Mouse (Mus musculus) heart, postnatal 25 days (tissue): ENCODE measurements at regions not wholly inside any gene's neighbourhood (a gene's known extent, or its start where the extent isn't known, plus 50 kb on each side); places are given as distances from the start of the nearest gene placed in this dataset.

Source experiments
- DNase-seq: peaks from one replicate; pipeline ENCODE4 v3.0.0; 2022; ENCODE audit warnings: low spot score
- intact Hi-C: fragments of 180-260 bp; cut with DNase I; formaldehyde crosslinking; loops from one replicate; pipeline ENCODE4 v1.15.1; 2025

DNA sequence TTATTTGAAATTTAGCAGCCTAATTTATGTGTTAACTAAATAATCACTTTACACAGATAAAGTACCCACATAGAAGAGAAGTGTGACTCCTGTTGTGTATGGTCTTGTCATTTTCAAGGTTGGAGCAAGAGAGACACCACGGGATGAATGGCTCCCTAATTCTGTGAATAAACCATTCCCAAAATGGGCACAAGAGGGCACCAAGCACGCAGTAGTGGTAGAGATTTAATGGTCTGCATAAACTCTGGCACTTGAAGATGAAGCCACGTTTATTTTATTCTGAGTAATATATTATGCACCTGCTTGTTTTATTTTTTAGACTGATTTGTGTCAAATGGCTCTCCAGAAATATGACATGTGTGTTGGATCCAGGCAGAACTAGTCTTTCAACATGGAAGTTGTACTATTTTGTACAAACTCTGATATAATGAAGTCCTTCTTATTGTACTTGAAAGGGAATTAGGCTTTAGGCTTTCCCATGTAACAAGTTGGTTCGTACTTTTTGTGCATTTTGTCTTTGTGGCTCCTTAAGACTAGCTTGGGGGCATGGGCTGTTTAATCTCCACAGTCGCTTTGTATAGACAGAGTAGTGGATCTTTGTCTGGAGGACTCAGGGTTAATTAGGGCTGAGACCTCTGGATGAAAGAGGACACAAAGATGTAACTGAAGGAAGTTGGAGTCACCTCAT, 480.8 kb downstream of the Plcl1 start:
- intact Hi-C loops, result loop anchor here (2.0 to 5.0 kb wide), 2 partner anchors 1318 to 1506 kb away; no protein-coding TSS in a partner anchor
- DNase-seq, result no peak

DNA sequence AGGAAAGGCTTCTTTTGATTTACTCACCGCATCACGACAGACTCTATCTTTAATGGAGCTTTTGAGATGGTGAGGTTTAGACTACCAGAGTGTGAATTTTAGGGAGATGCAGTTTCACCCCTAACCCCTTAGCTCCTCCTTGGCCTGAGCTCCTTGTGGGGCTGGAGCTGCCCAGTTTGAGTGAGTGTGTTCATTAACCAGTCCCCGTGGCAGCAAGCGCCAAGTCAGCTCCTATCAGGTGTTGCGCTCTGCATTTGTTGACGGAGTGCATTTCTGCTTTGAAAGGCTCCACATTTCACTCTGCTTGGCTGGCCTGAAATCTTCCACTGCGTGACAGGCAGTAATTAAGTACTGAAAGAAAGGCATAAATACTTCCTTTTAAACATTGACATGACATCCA, 481.7 kb downstream of the Plcl1 start:
- no peak for DNase-seq
- intact Hi-C loops, result loop anchor here (2.0 to 5.0 kb wide), 2 partner anchors 1317 to 1505 kb away; no protein-coding TSS in a partner anchor

DNA sequence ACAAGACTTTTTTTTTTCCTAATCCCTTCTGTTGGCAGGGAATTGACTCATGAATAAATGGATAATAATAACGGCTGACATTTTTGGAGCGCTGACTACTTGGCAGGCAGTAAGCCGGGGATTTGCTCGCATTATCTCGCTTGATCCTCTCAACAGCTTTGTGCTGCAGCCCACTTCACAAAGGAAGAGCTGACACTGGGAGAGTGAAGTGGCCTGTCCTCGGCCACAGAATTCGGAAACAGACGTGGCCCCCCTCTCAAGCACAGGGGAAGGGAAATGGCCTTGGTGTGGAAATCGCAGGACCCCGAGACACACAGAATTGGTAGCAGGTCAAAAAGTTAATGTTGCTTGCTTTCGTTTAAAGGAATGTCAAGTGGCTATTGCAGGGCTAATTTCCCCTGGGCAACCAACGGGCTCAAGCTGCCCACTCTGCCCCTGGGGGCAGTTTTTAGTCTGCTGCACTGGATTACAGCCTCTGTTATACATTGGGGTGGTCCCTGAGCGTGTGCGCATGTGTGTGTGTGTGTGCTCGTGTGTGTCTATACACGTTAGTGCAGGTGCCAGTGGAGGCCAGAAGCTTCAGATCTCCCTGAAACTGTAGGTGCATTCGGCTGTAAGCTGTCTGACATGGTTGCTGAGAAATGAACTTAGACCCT, 483.1 kb downstream of the Plcl1 start:
- DNase-seq, result no peak
- intact Hi-C loops, result loop anchor here (5.0 kb wide), 1 partner anchor 1503 kb away; no protein-coding TSS in a partner anchor

DNA sequence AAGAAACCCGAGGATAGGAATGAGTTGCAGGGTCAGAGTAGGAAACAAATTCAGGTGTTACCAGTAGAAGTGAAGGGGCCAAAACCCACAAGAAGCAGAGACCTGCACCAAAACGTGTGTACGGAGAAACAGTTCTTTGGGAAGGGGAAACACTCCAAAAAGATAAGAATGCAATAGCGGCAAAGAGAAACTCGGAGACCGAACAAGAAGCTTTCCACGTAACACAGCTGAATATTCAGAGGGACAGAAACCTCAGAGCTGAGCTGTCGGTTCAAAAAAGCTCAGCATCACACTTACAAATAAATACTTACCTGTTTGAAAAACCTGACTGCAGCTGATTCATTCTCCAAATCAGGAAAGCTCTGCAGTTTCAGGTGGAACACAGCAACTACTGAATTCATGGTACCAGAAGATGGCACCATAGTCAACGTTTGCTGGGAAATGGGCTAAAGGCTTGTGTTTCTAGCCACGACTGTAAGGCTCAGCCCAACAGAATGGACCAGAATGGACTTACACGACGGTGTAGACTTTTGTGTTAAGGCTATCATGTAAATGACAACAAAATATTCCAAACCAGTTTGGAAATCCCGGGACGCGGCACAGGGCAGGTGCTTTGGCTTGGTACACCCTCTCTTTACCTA, 484.9 kb downstream of the Plcl1 start:
- intact Hi-C loops, result loop anchor here (5.0 kb wide), 1 partner anchor 1087 kb away; the partner anchor contains the start of gene Satb2
- DNase-seq, result no peak

DNA sequence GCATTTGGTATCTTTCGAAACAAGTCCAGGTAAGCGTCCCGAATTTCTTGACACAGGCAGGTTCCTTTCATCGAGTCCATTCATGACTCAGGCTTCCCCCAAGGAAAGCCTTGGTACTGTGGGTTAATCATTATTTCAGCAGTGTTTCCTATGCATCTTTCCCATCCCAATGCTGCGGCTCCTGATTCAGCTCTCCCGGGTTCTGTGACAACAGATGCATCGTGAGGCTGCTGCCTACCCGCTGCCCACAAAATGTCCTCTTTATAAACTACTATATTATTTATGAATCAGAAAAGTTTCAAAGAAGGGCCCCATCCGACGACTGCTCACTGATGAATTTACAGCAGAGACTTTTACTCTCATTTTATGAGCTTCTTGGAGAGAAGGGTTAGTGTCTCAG, 486.2 kb downstream of the Plcl1 start:
- intact Hi-C loops, result loop anchor here (5.0 kb wide), 1 partner anchor 1085 kb away; the partner anchor contains the start of gene Satb2
- no peak for DNase-seq

DNA sequence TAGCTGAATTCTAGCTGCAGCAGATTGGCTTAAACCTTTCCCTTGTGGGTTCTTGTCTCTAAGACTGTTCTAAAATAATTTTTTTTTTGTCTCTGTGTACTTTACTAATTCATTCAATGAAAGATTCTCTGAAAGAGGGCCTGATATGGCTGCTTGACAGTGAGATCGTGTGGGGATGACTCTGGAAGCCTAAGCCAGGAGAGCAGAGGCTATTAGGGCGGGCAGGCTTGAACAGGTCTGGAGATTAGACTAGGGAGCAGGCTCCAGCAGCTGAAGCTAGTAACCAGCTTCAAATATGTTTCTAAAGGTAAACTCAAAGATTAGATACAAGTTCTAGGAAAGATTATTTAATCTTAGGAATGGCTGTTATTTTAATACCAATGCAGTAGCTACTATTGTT, 491.9 kb downstream of the Plcl1 start:
- intact Hi-C loops, result no loop called here
- DNase-seq, result no peak

DNA sequence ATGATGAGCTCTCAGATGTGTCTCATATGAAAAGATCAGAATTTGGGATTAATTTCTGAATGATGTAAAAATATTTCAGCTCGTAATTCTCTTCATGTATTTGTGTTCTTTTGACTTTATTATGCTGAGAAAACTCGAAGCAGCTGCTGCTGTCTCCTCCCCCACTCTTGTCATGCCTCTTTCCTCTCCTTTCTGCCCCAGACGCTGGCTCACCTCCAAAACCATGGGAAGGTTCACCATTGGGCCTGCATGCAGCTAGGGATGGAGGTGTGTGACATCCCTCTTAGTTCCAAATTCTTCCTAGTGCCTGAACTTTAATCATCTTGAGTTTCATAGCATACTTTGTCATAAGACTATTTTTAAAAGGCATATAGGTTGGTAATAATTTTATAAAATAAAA, 492.3 kb downstream of the Plcl1 start:
- DNase-seq, result no peak
- intact Hi-C loops, result no loop called here

DNA sequence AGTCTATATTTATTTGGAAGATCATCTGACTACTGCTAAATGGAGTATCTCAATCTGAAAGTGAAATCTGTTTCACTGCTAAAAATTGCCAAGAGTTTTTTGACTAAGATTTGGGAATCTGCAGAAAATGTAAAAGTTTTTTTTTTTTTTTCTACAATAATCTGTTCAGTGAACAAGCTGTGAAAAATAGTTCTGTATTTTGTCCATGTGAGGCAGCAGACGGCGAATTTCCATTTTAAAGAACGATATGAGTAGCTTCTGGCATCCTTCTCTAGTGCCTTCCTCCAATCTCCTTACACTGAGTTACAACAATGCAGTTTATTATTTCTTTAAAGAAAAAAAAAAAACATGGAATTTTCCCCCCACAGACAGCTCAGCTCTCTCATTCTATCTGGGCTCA, 494.3 kb downstream of the Plcl1 start:
- DNase-seq, result no peak
- intact Hi-C loops, result no loop called here

DNA sequence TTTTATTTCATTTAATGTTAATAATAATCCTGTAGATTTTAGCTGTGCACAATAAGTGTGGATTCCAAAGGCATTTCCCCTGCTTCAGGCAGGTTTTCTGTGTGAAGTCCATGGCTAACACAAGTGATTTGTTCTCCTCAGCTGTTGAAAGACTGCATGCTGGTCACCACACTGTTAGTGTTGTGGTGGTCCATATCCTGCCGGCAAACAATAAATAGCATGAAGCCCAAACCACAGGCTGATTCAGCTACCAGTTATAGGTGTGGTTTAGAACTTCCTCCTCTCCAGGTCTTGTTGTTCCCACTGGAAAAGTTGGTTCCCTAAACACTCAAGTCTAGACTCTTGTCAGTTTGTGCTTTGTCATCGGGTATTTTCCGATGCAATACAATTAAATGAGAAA, 497.5 kb downstream of the Plcl1 start:
- no peak for DNase-seq
- intact Hi-C loops, result no loop called here

DNA sequence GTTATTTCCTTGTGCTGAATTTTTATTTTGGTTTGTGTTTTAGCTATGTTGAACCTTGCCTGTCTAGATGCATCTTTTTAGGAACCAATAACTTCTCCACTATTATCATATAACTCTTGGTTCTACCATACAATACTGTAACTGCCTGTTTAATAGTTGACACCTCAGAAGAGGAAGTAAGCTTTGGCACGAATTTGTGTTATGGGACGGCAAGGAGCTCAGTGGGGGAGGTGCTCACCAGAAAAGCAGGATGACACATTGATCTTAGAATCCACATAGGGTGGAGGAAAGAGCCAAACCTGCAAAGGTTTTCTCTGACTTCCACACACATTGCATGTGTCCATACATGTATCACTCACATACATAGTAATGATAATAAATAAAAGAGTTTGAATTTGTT, 498.9 kb downstream of the Plcl1 start:
- intact Hi-C loops, result no loop called here

DNA sequence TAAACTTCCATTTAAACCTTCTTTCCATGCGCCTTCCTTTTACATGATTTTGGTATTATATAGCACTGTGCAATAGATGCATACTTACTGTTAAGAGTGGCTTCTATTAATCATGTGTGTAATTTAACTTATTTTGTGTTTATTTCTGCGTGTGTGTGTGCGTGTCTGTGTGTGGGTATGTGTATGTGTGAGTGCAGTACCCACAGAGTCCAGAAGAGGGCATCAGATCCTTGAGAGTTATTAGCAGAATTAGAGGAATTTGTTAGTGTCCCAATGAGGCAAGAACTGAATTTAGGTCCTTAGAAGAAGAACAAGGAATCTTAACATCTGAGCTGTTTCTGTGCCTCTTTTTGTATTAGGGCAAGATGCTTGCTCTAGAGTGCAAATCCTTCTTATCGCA, 499.5 kb downstream of the Plcl1 start:
- intact Hi-C loops, result no loop called here
- DNase-seq, result no peak

More for the DNA sequence above, 498.9 kb downstream of the Plcl1 start:
- DNase-seq, result no peak

DNA sequence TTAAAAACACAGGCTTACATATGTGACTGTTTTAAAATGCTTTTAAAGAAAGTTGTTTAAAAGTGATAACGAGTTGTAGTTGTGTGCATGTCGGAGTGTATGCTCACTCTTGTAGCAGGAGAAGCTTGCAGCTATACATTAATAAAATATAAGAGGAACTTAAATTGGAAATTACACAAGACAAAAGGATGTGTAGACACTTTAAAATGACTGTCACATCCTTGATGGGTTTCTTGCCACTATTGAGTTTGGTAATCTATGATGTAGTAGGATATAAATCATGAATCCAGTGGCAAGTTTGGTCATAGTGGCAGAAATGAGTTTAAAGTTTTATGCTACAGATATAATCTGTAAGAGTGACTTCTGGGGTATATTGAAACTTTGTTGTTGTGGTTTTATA, 504.3 kb downstream of the Plcl1 start:
- intact Hi-C loops, result no loop called here

DNA sequence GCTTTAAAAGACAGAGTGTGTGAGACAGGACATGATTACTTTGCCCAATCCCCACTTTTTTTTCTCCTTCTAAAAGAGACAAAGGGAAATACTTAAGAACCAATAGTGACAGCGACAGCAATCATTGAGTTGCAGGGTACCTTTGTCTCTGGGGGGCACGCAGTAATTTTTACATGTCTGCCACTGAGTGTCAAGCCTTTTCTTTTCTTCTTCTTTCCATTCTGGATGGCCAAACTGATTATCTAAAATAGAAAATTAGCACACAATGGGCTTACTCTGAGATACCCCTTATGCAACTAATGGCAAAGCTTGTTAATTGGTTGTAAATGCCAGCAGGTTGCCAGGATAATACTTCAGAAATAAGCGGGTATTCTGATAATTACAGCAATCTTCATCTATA, 508.6 kb downstream of the Plcl1 start:
- intact Hi-C loops, result no loop called here
- no peak for DNase-seq

More for the DNA sequence above, 504.3 kb downstream of the Plcl1 start:
- no peak for DNase-seq

DNA sequence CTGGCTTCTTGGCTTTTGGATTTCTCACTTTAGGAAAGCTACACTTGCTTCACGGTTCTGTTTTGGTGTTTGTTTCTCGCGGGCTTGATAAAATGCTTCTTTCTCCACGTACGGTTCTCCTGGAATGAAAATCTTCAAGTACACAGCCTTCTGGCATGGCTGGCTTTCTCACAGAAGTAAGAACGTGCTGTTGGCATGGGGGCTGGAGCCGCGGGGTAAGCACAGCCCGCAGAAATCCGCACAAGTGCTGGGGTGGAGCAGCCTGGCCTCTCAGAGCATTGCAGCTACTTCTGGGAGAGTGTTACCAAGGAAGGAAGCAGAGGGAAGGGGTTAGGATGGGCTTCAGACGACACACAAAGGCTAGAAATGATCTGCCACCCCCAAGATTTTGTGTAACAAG, 510.2 kb downstream of the Plcl1 start:
- no peak for DNase-seq
- intact Hi-C loops, result no loop called here

DNA sequence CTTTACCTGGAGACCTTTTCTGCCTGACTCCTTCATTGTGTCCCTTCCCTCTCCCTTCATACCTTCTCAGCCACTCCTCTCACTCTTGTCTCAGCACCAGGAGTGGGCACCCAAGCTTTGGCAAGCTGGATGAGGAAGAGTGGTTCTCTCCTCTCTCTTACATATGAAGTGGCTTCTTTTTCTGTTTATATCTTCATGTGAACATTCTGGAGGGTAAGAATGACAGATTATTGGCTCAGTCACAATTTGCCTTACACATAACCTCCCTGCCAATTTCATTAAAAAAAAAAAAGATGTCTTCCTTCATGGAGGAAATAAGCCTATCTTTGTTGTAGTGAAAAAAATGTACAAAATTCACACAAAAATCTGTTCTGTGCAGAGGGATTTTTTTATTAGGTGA, 513.8 kb downstream of the Plcl1 start:
- intact Hi-C loops, result no loop called here
- no peak for DNase-seq

DNA sequence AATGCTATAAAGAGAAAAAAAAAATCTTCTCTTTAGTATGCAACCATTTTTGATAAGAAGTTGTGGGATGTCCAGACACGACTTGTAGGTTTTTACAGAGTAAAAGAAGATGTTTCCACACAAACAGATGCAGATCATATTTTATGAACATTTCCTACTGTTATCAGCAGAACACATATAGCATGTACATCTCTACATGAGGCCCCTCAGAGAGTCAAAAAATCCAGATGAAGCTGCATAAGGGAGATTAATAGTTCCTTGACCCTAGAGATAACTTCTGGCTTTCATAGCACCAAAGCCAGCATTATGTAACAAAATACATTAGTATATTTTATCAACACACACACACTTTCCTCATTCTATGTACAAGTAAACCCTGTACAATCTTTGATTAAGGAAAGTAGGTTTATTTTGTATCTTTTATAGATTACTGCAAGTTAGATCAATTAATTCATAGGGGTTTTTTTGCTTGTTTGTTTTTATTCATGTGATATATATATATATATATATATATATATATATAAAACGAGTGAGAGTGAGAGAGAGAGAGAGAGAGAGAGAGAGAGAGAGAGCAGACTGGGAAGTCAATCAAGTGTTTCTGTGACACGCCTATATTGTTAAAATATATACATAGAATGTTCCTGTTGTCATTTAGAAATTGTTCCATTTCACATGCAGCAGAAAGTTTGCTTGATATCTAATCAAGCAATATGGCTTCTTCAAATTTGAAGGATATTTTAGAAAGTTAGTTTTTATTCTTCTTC, 541.2 kb downstream of the Plcl1 start:
- intact Hi-C loops, result no loop called here
- DNase-seq, result no peak

DNA sequence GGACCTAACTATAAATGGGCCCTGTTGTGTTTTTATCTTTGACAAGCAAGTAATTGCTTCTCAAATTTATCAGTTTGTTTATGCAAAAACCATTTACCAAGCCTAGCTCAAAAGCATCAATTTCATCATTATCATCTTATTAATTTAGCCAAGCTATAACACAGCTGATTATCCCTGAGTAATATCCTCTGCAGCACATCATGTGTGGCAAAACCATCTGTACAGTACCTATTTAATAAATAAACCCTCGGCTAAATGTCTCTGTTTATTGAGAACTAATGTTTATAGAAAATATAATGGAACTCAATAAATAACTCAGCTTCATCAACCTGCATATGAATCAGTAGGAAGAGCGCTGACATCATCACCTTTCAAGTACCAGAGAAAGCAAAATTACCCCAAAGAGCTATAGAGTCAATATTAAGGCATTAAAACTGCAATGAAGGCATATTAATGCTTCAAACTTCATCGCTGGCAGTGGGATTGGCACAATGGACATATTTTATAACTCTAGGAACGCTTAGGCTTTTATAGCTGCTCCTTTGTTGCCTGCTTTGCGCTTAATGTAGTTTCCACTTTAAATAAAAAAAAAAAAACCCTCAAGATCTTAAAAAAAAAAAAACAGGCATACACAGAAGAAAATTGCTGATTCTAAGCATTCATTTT, 542.0 kb downstream of the Plcl1 start:
- no peak for DNase-seq
- intact Hi-C loops, result no loop called here

DNA sequence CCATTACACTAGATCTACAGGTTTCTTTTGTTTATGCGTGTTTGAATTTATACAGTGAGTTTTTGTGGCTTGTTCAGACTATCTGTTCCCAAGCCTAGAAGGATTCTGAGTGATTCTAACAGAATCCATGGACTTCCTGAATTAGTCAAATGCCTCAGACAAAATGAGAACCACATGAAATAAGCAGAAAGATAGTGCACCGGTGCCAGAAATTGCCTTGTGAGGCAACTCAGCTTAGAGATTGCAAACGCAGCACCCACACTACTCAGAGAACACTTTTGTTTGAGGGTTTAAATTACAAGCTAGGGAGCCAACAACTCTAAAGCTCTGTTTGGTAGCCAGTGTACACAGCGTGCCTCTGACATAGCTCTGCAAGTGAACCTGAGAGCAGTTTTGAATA, 543.9 kb downstream of the Plcl1 start:
- DNase-seq, result no peak
- intact Hi-C loops, result no loop called here

DNA sequence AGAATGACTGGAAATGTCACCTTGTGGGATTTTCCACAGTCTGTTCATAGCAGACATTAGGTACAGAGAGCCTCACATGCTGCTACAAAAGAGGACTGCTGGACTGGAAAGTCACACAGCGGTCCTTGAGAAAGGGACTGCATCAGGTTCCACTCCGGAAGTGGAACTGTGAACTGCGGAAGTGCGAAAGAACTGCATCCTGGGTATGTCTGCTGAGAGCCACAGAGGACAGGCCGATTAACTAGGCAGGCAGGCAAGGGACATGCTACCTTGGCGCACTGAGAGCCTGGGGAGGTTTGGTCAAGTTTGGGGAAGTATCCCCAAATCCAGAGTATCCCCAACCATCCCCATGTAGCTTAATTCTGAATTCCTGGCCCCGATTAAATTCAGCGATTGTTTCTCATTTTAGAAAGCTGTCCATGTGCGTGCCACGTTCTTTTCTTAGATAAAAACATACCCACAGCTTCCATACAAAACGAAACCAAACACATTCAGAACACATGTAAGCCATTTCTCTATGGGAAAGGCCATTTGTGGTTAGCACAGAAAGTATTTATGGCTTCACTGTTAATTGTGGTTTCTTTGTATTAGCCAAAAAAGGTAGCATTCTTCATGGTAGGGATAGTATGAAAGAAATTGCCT, 552.2 kb downstream of the Plcl1 start:
- no peak for DNase-seq
- intact Hi-C loops, result no loop called here
